Mouse (Mus musculus) lung, embryonic 15.5 days (tissue): ENCODE data around the gene Sipa1l2. TPM values are rescaled to one million over a fixed set of nuclear protein-coding genes. Genes with fewer than 3 reads are reported as not detected.
"Not testable (repeated sequence)": the region's sequence is repeated elsewhere in the genome, so short reads cannot be mapped to it uniquely, and the experiment has no call there.

Experiments used
- ATAC-seq: fragments of 200-750 bp; cut with Nextera tagmentation; 2 replicates; pipeline ENCODE4 v1.8.0; 2017; ENCODE audit warnings: moderate number of reproducible peaks, borderline replicate concordance; ENCODE audit not compliant: low FRiP score, low TSS enrichment; ENCODE audit errors: extremely low read depth
- H3K27ac ChIP-seq: fragments of 300-500 bp; sonication (generic); 2 replicates; pipeline ENCODE4 v1.5.1; 2015; ENCODE audit warnings: moderate library complexity, mild to moderate bottlenecking, inconsistent platforms
- H3K27me3 ChIP-seq: fragments of 300-500 bp; sonication (generic); 2 replicates; pipeline ENCODE4 v1.6.1; 2015; ENCODE audit warnings: inconsistent platforms
- H3K36me3 ChIP-seq: fragments of 300-500 bp; sonication (generic); 2 replicates; pipeline ENCODE4 v1.6.1; 2015; ENCODE audit warnings: inconsistent platforms
- H3K4me1 ChIP-seq: fragments of 300-500 bp; sonication (generic); 2 replicates; pipeline ENCODE4 v1.6.1; 2015; ENCODE audit warnings: inconsistent platforms
- H3K4me2 ChIP-seq: fragments of 300-500 bp; sonication (generic); 2 replicates; pipeline ENCODE4 v1.6.1; 2015; ENCODE audit warnings: inconsistent platforms, mild to moderate bottlenecking, moderate library complexity
- H3K4me3 ChIP-seq: fragments of 300-500 bp; sonication (generic); 2 replicates; pipeline ENCODE4 v1.5.1; 2015; ENCODE audit warnings: mild to moderate bottlenecking, inconsistent platforms
- H3K9ac ChIP-seq: fragments of 300-500 bp; sonication (generic); 2 replicates; pipeline ENCODE4 v1.6.1; 2015; ENCODE audit warnings: inconsistent platforms
- H3K9me3 ChIP-seq: fragments of 300-500 bp; sonication (generic); 2 replicates; pipeline ENCODE4 v1.6.1; 2016; ENCODE audit warnings: inconsistent platforms
- WGBS: fragments of 180-500 bp; shearing (Covaris S2); methylation state at CpG from one replicate; pipeline ENCODE4 v1.1.7; 2015; 5-methylcytosine and 5-hydroxymethylcytosine counted together
- polyA plus RNA-seq: library from polyadenylated mRNA; unstranded; fragments of >200 nt; fragmentation: Nextera tagmentation; extraction: Ambion mirVana; gene quantifications from 2 replicates; pipeline ENCODE4 v1.2.1, GENCODE M21; 2015

Gene Sipa1l2
- polyA plus RNA-seq, 1 experiment from 2014 or later = 15.6 TPM

DNA sequence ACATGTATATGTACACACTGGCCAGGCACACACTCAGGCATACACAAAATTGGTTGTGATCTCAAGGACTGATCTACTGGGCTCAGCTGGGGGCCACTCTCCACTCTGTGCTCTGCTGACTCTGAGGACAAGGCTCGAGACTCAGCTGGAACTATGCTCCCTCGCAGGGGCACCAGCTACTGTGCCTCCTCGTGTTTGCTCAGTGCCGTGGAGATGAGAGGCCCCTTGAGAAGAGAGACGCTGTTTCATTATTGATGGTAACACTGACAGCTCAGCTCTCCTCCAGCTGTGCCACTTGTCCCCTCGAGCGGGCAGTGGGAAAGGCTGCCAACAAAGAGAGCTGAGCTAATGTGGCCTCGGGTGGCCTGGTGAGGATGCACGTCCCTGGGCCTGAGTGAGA, 161.9 kb downstream of the Sipa1l2 start:
- Histone ChIP-seq H3K4me2 (no peak overlapping the region), H3K4me1 (peaks cover 22% of the 10 kb centered on the region), H3K27me3 (no peaks in the 10 kb centered on the region), H3K36me3 (no peaks in the 10 kb centered on the region), H3K27ac (no peak overlapping the region), H3K4me3 (no peak overlapping the region), H3K9me3 (no peaks in the 10 kb centered on the region), H3K9ac (no peak overlapping the region)
- no peak for ATAC-seq
- 24% methylated on average over 9 of the region's 9 CpGs for WGBS

DNA sequence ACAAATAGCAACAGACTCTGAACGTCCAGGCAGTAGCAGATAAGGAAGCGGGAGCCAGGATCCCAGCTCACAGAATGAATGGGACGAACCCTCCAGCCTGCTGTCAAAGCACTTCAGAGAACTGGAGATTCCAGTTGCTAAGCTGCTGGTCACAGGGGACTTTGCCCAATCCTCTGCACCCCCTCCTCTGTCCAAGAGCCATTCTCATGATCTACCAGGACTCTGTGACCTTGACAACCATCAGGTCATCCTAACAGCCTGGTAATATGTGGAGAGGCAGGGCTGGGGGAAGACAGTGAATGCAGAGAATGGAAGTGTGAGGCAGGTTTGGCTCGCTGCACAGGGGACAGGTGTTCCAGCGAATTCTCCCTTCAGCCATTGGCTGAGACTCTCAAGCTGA, 163.2 kb downstream of the Sipa1l2 start:
- Histone ChIP-seq H3K4me2 (no peak overlapping the region), H3K27me3 (no peaks in the 10 kb centered on the region), H3K9ac (no peak overlapping the region), H3K4me3 (no peak overlapping the region), H3K9me3 (no peaks in the 10 kb centered on the region), H3K27ac (no peak overlapping the region), H3K36me3 (no peaks in the 10 kb centered on the region), H3K4me1 (peaks cover 22% of the 10 kb centered on the region)
- no peak for ATAC-seq
- WGBS = 43% methylated on average over 5 of the region's 5 CpGs

DNA sequence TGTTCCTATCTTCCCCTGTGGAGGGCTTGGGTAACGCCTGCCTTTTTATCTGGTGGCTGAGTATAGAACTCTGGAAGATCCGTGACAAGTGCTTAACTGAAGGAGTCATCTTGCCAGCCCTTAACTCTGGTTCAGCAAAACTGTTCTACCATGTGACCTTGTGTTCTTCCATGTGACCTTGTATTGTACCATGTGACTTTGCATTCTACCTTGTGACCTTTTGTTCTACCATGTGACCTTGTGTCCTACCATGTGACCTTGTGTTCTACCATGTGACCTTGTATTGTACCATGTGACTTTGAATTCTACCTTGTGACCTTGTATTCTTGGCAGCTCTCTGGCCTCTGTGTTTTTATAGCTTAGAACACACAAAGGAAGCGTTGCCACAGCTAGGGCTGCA, 168.3 kb downstream of the Sipa1l2 start:
- H3K27ac ChIP-seq = no peak overlapping the region
- H3K4me1 ChIP-seq = peaks cover under 1% of the 10 kb centered on the region; the same call in 1 of the 2 replicates
- H3K27me3 ChIP-seq = no peaks in the 10 kb centered on the region
- no peaks in the 10 kb centered on the region for H3K36me3 ChIP-seq
- no peak overlapping the region for H3K4me2 ChIP-seq
- no peak for ATAC-seq
- H3K4me3 ChIP-seq = no peak overlapping the region
- no peaks in the 10 kb centered on the region for H3K9me3 ChIP-seq
- no peak overlapping the region for H3K9ac ChIP-seq
- WGBS = 76% methylated on average over 3 of the region's 3 CpGs

DNA sequence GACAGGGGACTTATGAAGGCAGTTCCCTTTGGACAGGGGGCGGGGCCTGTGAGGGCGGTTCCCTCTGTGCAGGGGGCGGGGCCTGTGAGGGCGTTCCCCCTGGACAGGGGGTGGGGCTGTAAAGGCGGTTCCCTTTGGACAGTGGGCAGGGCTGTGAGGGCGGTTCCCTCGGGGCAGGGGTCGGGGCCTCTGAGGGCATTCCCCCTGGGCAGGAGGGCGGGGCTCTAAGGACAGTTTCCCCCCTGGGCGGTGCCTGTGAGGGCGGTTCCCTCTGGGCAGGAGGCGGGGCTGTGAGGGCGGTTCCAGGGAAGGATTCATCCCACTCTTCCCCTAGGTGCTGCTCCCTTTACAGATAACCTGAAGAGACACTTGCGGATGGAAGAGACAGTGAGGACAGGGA, 171.6 kb downstream of the Sipa1l2 start:
- Histone ChIP-seq H3K9me3 (no peaks in the 10 kb centered on the region), H3K4me3 (no peak overlapping the region), H3K27ac (no peak overlapping the region), H3K27me3 (no peaks in the 10 kb centered on the region), H3K36me3 (no peaks in the 10 kb centered on the region), H3K9ac (no peak overlapping the region), H3K4me2 (no peak overlapping the region), H3K4me1 (no peaks in the 10 kb centered on the region)
- 44% methylated on average over 14 of the region's 14 CpGs for WGBS
- no peak; the same call in 1 of the 2 replicates for ATAC-seq

DNA sequence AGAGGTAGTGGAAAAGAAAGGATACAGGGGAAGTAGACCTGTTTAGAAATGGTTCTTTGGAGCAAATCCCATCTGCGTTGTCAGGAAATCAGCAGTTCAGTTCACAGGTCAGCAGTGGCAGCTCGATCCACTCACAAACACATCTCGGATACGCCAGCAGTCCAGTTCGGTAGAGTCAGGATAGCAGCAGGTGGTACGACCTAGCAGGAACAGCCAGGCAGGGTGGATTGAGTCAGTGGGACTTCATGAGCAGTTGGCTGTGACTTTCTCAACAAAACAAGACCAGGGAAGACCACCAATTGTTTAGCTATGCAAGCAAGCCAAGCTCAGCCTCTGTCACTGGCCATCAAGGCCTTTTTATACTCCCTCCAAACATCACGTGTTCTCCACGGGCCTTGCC, 173.9 kb downstream of the Sipa1l2 start:
- not testable (repeated sequence) for H3K27me3 ChIP-seq, H3K9ac ChIP-seq, H3K4me3 ChIP-seq, H3K9me3 ChIP-seq, H3K36me3 ChIP-seq, ATAC-seq, H3K27ac ChIP-seq, H3K4me2 ChIP-seq
- WGBS = 65% methylated on average over 8 of the region's 8 CpGs
- H3K4me1 ChIP-seq = peaks cover 13% of the 10 kb centered on the region

DNA sequence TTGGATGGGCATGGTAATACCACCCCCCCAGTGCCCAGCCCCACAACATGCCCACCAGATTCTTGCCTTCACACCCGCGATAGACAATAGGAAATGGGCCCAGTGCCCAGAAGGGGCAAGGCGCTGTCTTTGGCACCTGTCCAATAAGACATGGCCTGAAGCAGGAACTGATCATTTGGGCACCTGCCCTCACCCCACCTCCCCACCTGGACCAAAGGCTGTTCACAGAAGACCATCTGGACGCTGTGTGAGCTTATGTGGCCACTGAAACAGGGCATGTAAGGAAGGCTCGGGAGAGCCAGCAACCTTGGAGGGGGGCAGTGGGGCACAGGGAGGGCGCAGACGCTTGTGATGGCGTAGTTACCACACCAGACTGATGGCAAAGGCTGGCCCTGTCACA, 174.6 kb downstream of the Sipa1l2 start:
- Histone ChIP-seq H3K27ac (no peak overlapping the region), H3K4me1 (peaks cover 19% of the 10 kb centered on the region), H3K4me2 (no peak overlapping the region), H3K27me3 (no peaks in the 10 kb centered on the region), H3K36me3 (no peaks in the 10 kb centered on the region), H3K9ac (no peak overlapping the region), H3K9me3 (no peaks in the 10 kb centered on the region), H3K4me3 (no peak overlapping the region)
- ATAC-seq = no peak
- 69% methylated on average over 8 of the region's 8 CpGs for WGBS

DNA sequence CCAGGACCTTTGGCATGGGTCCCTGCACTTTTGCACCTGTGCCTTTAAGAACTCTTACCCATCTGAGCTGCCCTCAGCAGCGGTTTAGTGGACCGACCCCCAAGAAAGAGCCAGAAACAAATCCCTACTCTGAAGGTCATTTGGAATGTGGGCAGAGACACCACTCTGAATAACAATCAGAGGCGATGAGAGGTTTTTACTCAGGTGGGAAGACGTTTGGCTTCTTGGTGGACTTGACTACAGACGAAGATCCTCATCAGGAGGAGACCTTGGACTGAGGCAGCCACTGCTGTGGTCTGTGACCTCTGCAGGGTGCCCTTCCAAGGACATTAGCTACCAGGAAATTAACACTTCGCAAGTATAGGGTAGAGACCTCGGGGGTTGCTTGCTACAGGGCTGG, 177.9 kb downstream of the Sipa1l2 start:
- Histone ChIP-seq H3K27me3 (no peaks in the 10 kb centered on the region), H3K4me3 (no peak overlapping the region), H3K27ac (no peak overlapping the region), H3K36me3 (no peaks in the 10 kb centered on the region), H3K4me2 (no peak overlapping the region), H3K9me3 (no peaks in the 10 kb centered on the region), H3K9ac (no peak overlapping the region), H3K4me1 (peaks cover 37% of the 10 kb centered on the region)
- no peak for ATAC-seq
- 55% methylated on average over 7 of the region's 7 CpGs for WGBS

DNA sequence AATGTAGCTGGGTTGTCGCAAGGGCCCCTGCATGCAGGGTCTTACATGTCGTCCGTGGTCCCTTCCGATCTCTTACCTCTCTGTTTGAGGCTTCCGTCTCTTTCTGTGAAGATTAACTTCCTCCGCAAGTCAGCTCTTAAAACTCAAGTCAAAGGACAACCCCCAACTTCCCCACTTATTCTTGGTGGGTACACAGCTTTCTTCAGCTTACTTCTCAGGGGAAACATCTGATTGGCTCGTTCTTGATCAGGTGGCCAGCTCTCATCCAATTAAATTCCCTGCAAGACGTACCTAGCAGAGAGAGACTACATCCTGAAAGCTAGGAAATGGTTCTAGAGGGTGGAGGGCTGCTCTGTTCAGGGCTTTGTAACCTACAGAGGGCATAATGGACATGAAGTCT, 178.3 kb downstream of the Sipa1l2 start:
- no peak overlapping the region for H3K4me3 ChIP-seq
- no peaks in the 10 kb centered on the region for H3K27me3 ChIP-seq
- H3K9me3 ChIP-seq = no peaks in the 10 kb centered on the region
- H3K9ac ChIP-seq = no peak overlapping the region
- H3K4me1 ChIP-seq = peaks cover 37% of the 10 kb centered on the region
- H3K36me3 ChIP-seq = no peaks in the 10 kb centered on the region
- no peak overlapping the region for H3K27ac ChIP-seq
- H3K4me2 ChIP-seq = 0 out of 2 replicates have a peak overlapping the region, but pooled peaks have one; percentile 5
- 62% methylated on average over 8 of the region's 8 CpGs for WGBS
- ATAC-seq = no peak

DNA sequence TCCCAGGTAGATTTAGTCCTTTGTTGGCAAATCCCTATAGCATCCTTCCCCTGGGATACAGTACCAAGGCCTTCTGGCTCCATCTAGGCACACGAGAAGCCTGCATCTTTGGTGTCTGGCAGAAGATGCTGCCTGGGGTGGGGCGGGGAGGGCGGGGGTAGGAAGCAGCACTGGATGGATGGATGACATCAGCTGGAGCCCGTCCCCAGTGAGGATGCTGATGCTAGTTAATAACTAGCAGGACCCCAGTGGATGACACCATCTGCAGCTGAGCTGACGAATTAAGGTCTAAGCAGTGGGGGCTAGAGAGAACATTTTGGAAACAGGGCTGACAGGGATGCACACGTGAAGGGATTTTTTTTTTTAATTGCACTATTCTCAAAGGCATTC, 179.1 kb downstream of the Sipa1l2 start:
- Histone ChIP-seq H3K4me3 (no peak overlapping the region), H3K4me1 (peaks cover 43% of the 10 kb centered on the region), H3K4me2 (no peak overlapping the region), H3K36me3 (no peaks in the 10 kb centered on the region), H3K9ac (no peak overlapping the region), H3K9me3 (no peaks in the 10 kb centered on the region), H3K27ac (no peak overlapping the region), H3K27me3 (no peaks in the 10 kb centered on the region)
- 63% methylated on average over 6 of the region's 6 CpGs for WGBS
- no peak for ATAC-seq

DNA sequence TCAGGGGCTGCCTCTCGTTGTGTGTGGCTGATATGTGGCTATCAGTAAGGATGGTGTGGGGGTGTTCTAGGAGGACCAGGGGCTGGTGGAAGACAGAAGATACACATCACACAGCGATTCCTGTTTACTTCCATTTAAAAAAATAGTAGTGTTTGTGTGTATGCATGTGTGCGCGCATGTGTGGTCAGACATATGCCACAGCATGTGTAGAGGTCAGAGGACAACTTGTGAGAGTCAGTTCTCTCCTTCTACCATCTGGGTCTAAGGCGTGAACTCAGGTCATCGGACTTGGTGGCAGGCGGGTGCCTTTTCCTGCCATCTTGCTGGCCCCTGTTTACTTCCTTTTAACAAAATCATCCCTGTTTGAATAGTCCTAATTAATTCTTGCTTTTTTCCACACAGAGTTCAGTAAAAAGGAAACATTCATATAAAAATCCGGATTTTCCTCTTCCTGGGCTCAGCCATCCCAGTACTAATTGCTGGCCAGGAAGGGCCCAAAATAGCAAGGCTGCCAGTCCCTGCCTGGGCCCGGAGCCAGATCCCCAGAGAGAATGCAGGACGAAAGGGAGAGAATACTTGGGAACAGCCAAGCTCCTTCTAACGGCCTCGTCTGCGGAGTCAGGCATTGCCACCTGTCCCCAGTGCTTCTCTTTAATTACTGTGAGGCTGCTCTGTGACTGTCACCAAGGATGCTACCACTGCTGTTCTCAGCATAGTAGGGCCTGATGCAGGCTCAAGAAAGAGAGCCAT, 179.7 kb downstream of the Sipa1l2 start:
- Histone ChIP-seq H3K4me1 (peaks cover 48% of the 10 kb centered on the region), H3K9me3 (no peaks in the 10 kb centered on the region), H3K9ac (no peak overlapping the region), H3K4me2 (no peak overlapping the region), H3K4me3 (no peak overlapping the region), H3K36me3 (no peaks in the 10 kb centered on the region), H3K27ac (peak overlapping the region; percentile 34), H3K27me3 (no peaks in the 10 kb centered on the region)
- WGBS = 39% methylated on average over 13 of the region's 13 CpGs
- peak; percentile 11; the same call in 1 of the 2 replicates for ATAC-seq

DNA sequence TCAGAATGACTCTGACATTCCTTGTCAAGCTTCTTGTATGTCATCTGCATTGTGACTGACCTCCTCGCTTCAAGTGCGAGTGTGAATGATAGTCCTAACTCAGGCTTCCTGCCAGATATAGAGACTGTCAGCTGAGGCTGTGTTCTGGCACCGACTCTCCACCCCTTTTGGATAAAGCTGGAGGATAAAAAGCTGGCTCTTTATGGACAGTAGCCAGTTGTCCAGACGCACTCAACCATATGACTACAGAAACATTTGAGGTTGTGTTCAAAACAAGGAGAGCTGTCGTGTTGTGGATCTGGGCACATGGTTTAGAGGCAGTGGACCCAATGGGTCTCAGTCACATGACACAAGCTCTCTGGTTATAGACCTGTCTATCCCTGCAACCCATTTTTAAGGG, 180.3 kb downstream of the Sipa1l2 start:
- peaks cover 48% of the 10 kb centered on the region for H3K4me1 ChIP-seq
- no peak overlapping the region for H3K4me3 ChIP-seq
- WGBS = 28% methylated on average over 5 of the region's 5 CpGs
- H3K27me3 ChIP-seq = no peaks in the 10 kb centered on the region
- H3K27ac ChIP-seq = peak overlapping the region; percentile 34
- peak; percentile 67 for ATAC-seq
- no peak overlapping the region for H3K9ac ChIP-seq
- H3K9me3 ChIP-seq = no peaks in the 10 kb centered on the region
- no peak overlapping the region for H3K4me2 ChIP-seq
- no peaks in the 10 kb centered on the region for H3K36me3 ChIP-seq

DNA sequence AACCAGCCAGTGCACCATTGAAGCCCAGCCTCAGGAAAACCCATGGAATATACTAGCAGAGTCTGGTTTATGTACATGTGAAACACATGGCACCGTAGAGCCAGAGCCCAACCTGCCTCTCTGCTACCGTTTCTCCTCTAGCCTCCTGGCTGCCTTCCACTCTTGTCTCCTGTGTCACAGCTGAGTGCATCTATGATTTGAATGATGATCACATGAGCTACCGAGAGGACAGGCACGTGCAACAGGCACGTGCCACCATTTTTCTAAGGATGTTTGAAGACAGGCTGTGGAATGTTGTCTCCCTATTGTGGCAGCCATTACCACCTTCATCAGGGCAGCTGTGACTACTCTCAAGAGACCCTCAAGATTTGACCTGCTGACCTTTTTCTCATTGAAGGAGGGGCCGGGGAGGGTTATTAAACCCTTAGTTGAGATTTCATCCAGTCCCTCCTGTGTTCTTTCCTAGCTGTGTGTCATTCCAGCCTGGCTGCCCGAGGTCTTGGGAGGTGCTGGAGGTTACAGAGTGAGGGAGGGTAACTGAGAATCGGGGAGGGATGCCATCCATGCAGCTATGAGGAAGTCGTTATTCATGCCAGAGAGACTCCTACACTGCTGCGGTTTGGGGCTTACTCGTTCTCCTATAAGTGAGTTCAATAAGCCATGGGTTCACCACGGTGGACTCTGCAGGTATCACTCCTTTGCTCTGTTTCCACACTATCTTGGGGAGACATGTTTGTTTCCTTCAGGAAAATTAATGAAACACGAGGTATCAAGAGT, 181.0 kb downstream of the Sipa1l2 start:
- Histone ChIP-seq H3K9me3 (no peaks in the 10 kb centered on the region), H3K27ac (no peak overlapping the region), H3K4me2 (no peak overlapping the region), H3K36me3 (no peaks in the 10 kb centered on the region), H3K9ac (no peak overlapping the region), H3K4me1 (peaks cover 48% of the 10 kb centered on the region), H3K27me3 (no peaks in the 10 kb centered on the region), H3K4me3 (no peak overlapping the region)
- ATAC-seq = no peak
- WGBS = 30% methylated on average over 13 of the region's 13 CpGs
